Mouse (Mus musculus) liver (tissue): ENCODE measurements around the gene Fanca.

Experiments
- DNase-seq: peaks from one replicate; pipeline ENCODE4 v3.0.0-alpha.2; 2020; ENCODE audit warnings: mixed read lengths

Fanca gene

GRCm38 (mm10) chr8:123318467-123318911 lies at the start of gene Fanca:
Fanca (minus strand) TSS chr8:123318576.
- peak; percentile 99 for DNase-seq

- DNase-seq: peak; percentile 75
Measured at GRCm38 (mm10) chr8:123361082-123361739, 42.8 kb upstream of the Fanca start.

- no peak for DNase-seq
Measured at GRCm38 (mm10) chr8:123353216-123353615, 34.8 kb upstream of the Fanca start.

GRCm38 (mm10) chr8:123352786-123353185 lies 34.4 kb upstream of the Fanca start:
- peak; percentile 50 for DNase-seq

- no peak for DNase-seq
Measured at GRCm38 (mm10) chr8:123352118-123352517, 33.7 kb upstream of the Fanca start.

- DNase-seq: no peak
Measured at GRCm38 (mm10) chr8:123349073-123349472, 30.7 kb upstream of the Fanca start.

GRCm38 (mm10) chr8:123348237-123348843 lies 30.0 kb upstream of the Fanca start:
- DNase-seq: peak; percentile 54

- DNase-seq: no peak
Measured at GRCm38 (mm10) chr8:123347293-123347692, 28.9 kb upstream of the Fanca start.

- DNase-seq: no peak
Measured at GRCm38 (mm10) chr8:123345856-123346255, 27.5 kb upstream of the Fanca start.

GRCm38 (mm10) chr8:123345135-123345534 lies 26.8 kb upstream of the Fanca start:
- DNase-seq: no peak

- no peak for DNase-seq
Measured at GRCm38 (mm10) chr8:123343422-123343821, 25.0 kb upstream of the Fanca start.

GRCm38 (mm10) chr8:123342911-123343310 lies 24.5 kb upstream of the Fanca start:
- no peak for DNase-seq

- DNase-seq: no peak
Measured at GRCm38 (mm10) chr8:123342253-123342652, 23.9 kb upstream of the Fanca start.

- DNase-seq: no peak
Measured at GRCm38 (mm10) chr8:123341040-123342015, 23.0 kb upstream of the Fanca start.

GRCm38 (mm10) chr8:123340071-123340470 lies 21.7 kb upstream of the Fanca start:
- DNase-seq: peak; percentile 37

GRCm38 (mm10) chr8:123337475-123337874 lies 19.1 kb upstream of the Fanca start:
- no peak for DNase-seq

- DNase-seq: no peak
Measured at GRCm38 (mm10) chr8:123334467-123334866, 16.1 kb upstream of the Fanca start.

- no peak for DNase-seq
Measured at GRCm38 (mm10) chr8:123333864-123334263, 15.5 kb upstream of the Fanca start.

- DNase-seq: no peak
Measured at GRCm38 (mm10) chr8:123333091-123333587, 14.8 kb upstream of the Fanca start.

- peak; percentile 92 for DNase-seq
Measured at GRCm38 (mm10) chr8:123332262-123333090, 14.1 kb upstream of the Fanca start, which contains the start of gene Spire2. Spire2 (plus strand) TSS chr8:123332713.

GRCm38 (mm10) chr8:123331810-123332209 lies 13.4 kb upstream of the Fanca start:
- DNase-seq: no peak

GRCm38 (mm10) chr8:123331301-123331700 lies 12.9 kb upstream of the Fanca start:
- DNase-seq: no peak
